Mouse (Mus musculus) heart, embryonic 13.5 days (tissue): Measurements from ENCODE around the gene Dtx4. TPM values are rescaled to one million over a fixed set of nuclear protein-coding genes. Genes with fewer than 3 reads are reported as not detected.

Source experiments
- ATAC-seq: fragments of 200-750 bp; cut with Nextera tagmentation; 2 replicates; pipeline ENCODE4 v1.8.0; 2017; ENCODE audit warnings: moderate TSS enrichment; ENCODE audit not compliant: insufficient number of reproducible peaks, low FRiP score, low TSS enrichment; ENCODE audit errors: extremely low read depth
- H3K27ac ChIP-seq: fragments of 300-500 bp; sonication (generic); replicated peaks from 2 replicates; pipeline ENCODE4 v1.5.1; 2015; ENCODE audit warnings: moderate library complexity, mild to moderate bottlenecking, inconsistent platforms
- H3K27me3 ChIP-seq: fragments of 300-500 bp; sonication (generic); replicated peaks from 2 replicates; pipeline ENCODE4 v1.6.1; 2015; ENCODE audit warnings: mild to moderate bottlenecking, inconsistent platforms
- H3K36me3 ChIP-seq: fragments of 300-500 bp; sonication (generic); 2 replicates; pipeline ENCODE4 v1.6.1; 2015; ENCODE audit warnings: mild to moderate bottlenecking, inconsistent platforms
- H3K4me1 ChIP-seq: fragments of 300-500 bp; sonication (generic); 2 replicates; pipeline ENCODE4 v1.6.1; 2015; ENCODE audit warnings: inconsistent platforms
- H3K4me2 ChIP-seq: fragments of 300-500 bp; sonication (generic); 2 replicates; pipeline ENCODE4 v1.6.1; 2015; ENCODE audit warnings: inconsistent platforms, mild to moderate bottlenecking, moderate library complexity
- H3K4me3 ChIP-seq: fragments of 300-500 bp; sonication (generic); 2 replicates; pipeline ENCODE4 v1.5.1; 2015; ENCODE audit warnings: moderate library complexity, mild to moderate bottlenecking, inconsistent platforms
- H3K9ac ChIP-seq: fragments of 300-500 bp; sonication (generic); 2 replicates; pipeline ENCODE4 v1.6.1; 2015; ENCODE audit warnings: inconsistent platforms, mild to moderate bottlenecking, moderate library complexity
- H3K9me3 ChIP-seq: fragments of 300-500 bp; sonication (generic); 2 replicates; pipeline ENCODE4 v1.6.1; 2016; ENCODE audit warnings: inconsistent platforms
- WGBS: fragments of 180-500 bp; shearing (Covaris S2); methylation state at CpG from one replicate; pipeline ENCODE4 v1.1.7; 2015; ENCODE audit warnings: mixed read lengths; 5-methylcytosine and 5-hydroxymethylcytosine counted together
- polyA plus RNA-seq: library from polyadenylated mRNA; unstranded; fragments of >200 nt; fragmentation: Nextera tagmentation; extraction: Ambion mirVana; gene quantifications from 2 replicates; pipeline ENCODE4 v1.2.1, GENCODE M21; 2015

Dtx4 gene
- polyA plus RNA-seq, 1 experiment from 2014 or later: 1.9 TPM

GRCm38 (mm10) chr19:12464674-12465073, 36.6 kb downstream of the Dtx4 start:
- H3K36me3 ChIP-seq: no peaks in the 10 kb centered on the region
- peaks cover 19% of the 10 kb centered on the region for H3K4me1 ChIP-seq
- no peaks in the 10 kb centered on the region for H3K9me3 ChIP-seq
- no peaks in the 10 kb centered on the region for H3K27me3 ChIP-seq
- 63% methylated on average over 4 of the region's 4 CpGs for WGBS
- H3K9ac ChIP-seq: no peak overlapping the region
- H3K27ac ChIP-seq: no peak overlapping the region
- no peak overlapping the region for H3K4me3 ChIP-seq
- ATAC-seq: no peak
- no peak overlapping the region for H3K4me2 ChIP-seq

DNA sequence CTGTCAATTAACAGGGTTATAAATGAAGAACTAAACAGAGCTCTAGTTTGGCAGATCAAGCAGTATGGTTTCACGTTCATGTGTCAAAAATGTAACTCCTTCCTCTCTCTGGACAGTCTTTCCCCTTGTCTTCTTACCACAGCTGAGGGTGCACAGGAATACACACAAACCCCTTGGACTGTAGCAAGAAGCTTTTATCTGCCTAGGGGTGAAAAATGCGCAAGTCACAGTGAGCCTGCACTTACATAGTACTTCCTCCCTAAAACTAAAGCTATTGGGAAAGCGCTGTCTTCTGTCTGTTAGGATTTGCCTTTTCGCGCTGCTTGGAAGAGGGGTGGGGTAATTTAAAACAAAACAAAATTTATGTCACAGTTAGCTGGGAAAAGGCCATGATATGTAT, 37.1 kb downstream of the Dtx4 start:
- 65% methylated on average over 5 of the region's 5 CpGs for WGBS
- Histone ChIP-seq H3K4me2 (no peak overlapping the region), H3K9me3 (no peaks in the 10 kb centered on the region), H3K4me3 (no peak overlapping the region), H3K27ac (0 out of 2 replicates have a peak overlapping the region, but pooled peaks have one; percentile 15), H3K36me3 (no peaks in the 10 kb centered on the region), H3K27me3 (no peaks in the 10 kb centered on the region), H3K9ac (peak overlapping the region; percentile 33; the same call in 1 of the 2 replicates), H3K4me1 (peaks cover 19% of the 10 kb centered on the region)
- ATAC-seq: no peak

- 10% methylated on average over 1 of the region's 1 CpGs for WGBS
- no peak overlapping the region for H3K9ac ChIP-seq
- no peak overlapping the region for H3K4me3 ChIP-seq
- no peak overlapping the region for H3K4me2 ChIP-seq
- no peaks in the 10 kb centered on the region for H3K36me3 ChIP-seq
- no peaks in the 10 kb centered on the region for H3K9me3 ChIP-seq
- H3K27me3 ChIP-seq: no peaks in the 10 kb centered on the region
- H3K27ac ChIP-seq: no peak overlapping the region
- ATAC-seq: no peak
- H3K4me1 ChIP-seq: peaks cover 19% of the 10 kb centered on the region
Measured at GRCm38 (mm10) chr19:12463722-12464035, 37.6 kb downstream of the Dtx4 start.

DNA sequence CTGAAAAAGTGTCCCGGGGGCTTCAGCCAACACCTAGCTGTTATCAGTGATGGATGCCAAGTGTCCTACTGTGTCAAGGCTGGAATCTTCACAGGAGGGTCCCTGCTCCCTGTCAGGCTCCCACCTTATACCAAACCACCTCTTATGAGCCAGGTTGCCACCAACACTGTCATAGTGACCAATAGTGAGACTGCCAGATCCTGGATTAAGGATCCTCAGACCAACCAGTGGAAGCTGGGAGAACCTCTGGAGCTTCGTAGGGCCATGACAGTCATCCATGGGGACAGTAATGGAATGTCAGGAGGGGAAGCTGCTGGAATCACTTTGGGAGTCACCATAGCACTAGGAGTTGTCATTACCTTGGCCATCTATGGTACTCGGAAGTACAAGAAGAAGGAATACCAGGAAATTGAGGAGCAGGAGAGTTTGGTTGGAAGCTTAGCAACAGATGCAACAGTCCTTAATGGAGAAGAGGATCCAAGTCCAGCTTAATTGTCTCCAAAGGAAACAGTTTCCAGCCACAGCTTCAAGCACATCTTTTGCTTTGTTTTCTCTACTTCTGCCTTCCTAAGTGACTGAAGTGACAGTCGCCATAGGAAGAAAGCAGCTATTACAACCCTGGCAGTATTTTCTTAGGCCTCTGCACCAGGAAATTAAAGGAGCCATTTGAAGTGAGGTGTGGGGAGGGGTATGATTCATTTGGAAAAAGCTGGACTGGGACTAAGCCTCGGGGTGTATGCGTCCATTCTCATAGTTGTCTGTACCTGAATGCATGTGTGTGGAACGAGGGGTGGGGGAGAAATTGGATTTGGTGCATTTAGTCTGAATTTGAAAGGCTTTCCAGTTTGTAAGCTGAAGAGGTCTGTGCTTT, 38.2 kb downstream of the Dtx4 start:
- Histone ChIP-seq H3K4me2 (no peak overlapping the region), H3K9me3 (no peaks in the 10 kb centered on the region), H3K4me1 (peaks cover 19% of the 10 kb centered on the region), H3K9ac (no peak overlapping the region), H3K36me3 (no peaks in the 10 kb centered on the region), H3K27me3 (no peaks in the 10 kb centered on the region), H3K27ac (no peak overlapping the region), H3K4me3 (no peak overlapping the region)
- WGBS: 62% methylated on average over 7 of the region's 7 CpGs
- ATAC-seq: no peak

- Histone ChIP-seq H3K9ac (no peak within 1 kb of the TSS), H3K4me1 (peaks cover 17% of the 10 kb centered on the region), H3K27ac (no peak within 1 kb of the TSS), H3K27me3 (no peaks in the 10 kb centered on the region), H3K9me3 (no peaks in the 10 kb centered on the region), H3K4me3 (no peak within 1 kb of the TSS), H3K4me2 (no peak within 1 kb of the TSS), H3K36me3 (no peaks in the 10 kb centered on the region)
- WGBS: 73% methylated on average over 11 of the region's 11 CpGs
- no peak for ATAC-seq
Measured at GRCm38 (mm10) chr19:12460282-12461249, 40.7 kb downstream of the Dtx4 start, which contains the start of gene Mpeg1. Mpeg1 (plus strand) TSS chr19:12460779.

- Histone ChIP-seq H3K4me2 (no peak overlapping the region), H3K9me3 (no peaks in the 10 kb centered on the region), H3K4me3 (no peak overlapping the region), H3K4me1 (peaks cover 17% of the 10 kb centered on the region), H3K9ac (no peak overlapping the region), H3K36me3 (no peaks in the 10 kb centered on the region), H3K27ac (no peak overlapping the region), H3K27me3 (no peaks in the 10 kb centered on the region)
- WGBS: 78% methylated on average over 4 of the region's 4 CpGs
- no peak for ATAC-seq
Measured at GRCm38 (mm10) chr19:12459516-12459915, 41.7 kb downstream of the Dtx4 start.

GRCm38 (mm10) chr19:12457401-12458066, 43.7 kb downstream of the Dtx4 start:
- Histone ChIP-seq H3K9ac (no peak overlapping the region), H3K27me3 (no peaks in the 10 kb centered on the region), H3K4me3 (no peak overlapping the region), H3K4me1 (no peaks in the 10 kb centered on the region), H3K9me3 (no peaks in the 10 kb centered on the region), H3K4me2 (no peak overlapping the region), H3K36me3 (no peaks in the 10 kb centered on the region), H3K27ac (no peak overlapping the region)
- WGBS: 78% methylated on average over 12 of the region's 12 CpGs
- ATAC-seq: no peak

DNA sequence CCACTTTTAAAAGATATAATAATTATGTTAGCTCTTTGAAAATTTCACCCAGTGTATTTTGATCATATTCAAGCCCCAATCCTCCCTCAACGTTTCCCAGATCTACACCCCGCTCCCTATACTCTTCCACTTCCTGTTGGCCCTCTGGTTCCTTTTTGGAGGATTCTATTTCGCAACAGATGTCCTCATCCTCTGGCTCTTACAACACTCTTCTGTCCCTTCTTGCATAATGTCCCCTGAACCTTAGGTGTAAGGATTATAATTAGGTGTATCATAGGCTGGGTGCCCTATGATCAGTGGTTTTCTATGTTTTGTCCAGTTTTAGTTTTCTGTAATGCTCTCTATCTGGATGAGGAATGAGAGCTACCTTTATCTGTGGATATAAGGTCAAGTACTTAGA, 56.2 kb downstream of the Dtx4 start:
- Histone ChIP-seq H3K9ac (no peak overlapping the region), H3K4me2 (no peak overlapping the region), H3K27ac (no peak overlapping the region), H3K4me3 (no peak overlapping the region), H3K4me1 (no peaks in the 10 kb centered on the region), H3K9me3 (no peaks in the 10 kb centered on the region), H3K36me3 (no peaks in the 10 kb centered on the region), H3K27me3 (no peaks in the 10 kb centered on the region)
- ATAC-seq: no peak
- WGBS: 66% methylated on average over 3 of the region's 3 CpGs

- Histone ChIP-seq H3K27me3 (no peaks in the 10 kb centered on the region), H3K36me3 (no peaks in the 10 kb centered on the region), H3K4me3 (no peak overlapping the region), H3K9ac (no peak overlapping the region), H3K27ac (no peak overlapping the region), H3K9me3 (no peaks in the 10 kb centered on the region), H3K4me1 (no peaks in the 10 kb centered on the region), H3K4me2 (0 out of 2 replicates have a peak overlapping the region, but pooled peaks have one; percentile 29)
- ATAC-seq: no peak
- 62% methylated on average over 4 of the region's 4 CpGs for WGBS
Measured at GRCm38 (mm10) chr19:12442560-12442959, 58.7 kb downstream of the Dtx4 start.

GRCm38 (mm10) chr19:12440103-12440725, 61.0 kb downstream of the Dtx4 start:
- Histone ChIP-seq H3K27ac (no peak overlapping the region), H3K27me3 (no peaks in the 10 kb centered on the region), H3K9ac (no peak overlapping the region), H3K36me3 (no peaks in the 10 kb centered on the region), H3K4me1 (no peaks in the 10 kb centered on the region), H3K9me3 (no peaks in the 10 kb centered on the region), H3K4me3 (no peak overlapping the region), H3K4me2 (no peak overlapping the region)
- no peak for ATAC-seq
- WGBS: 65% methylated on average over 5 of the region's 5 CpGs

- no peaks in the 10 kb centered on the region for H3K9me3 ChIP-seq
- no peak overlapping the region for H3K9ac ChIP-seq
- H3K4me3 ChIP-seq: no peak overlapping the region
- no peaks in the 10 kb centered on the region for H3K27me3 ChIP-seq
- H3K4me2 ChIP-seq: no peak overlapping the region
- no peaks in the 10 kb centered on the region for H3K36me3 ChIP-seq
- H3K27ac ChIP-seq: no peak overlapping the region
- ATAC-seq: no peak
- no peaks in the 10 kb centered on the region for H3K4me1 ChIP-seq
- WGBS: 23% methylated on average over 1 of the region's 1 CpGs
Measured at GRCm38 (mm10) chr19:12439581-12439980, 61.7 kb downstream of the Dtx4 start.
